In genomic region chr2:91202972-91203656, GRCm38 (mm10) we compare ENCODE assay signal across 9 mouse cellular contexts. TPM values are rescaled to one million over a fixed set of nuclear protein-coding genes. Genes with fewer than 3 reads are reported as not detected.
DNase-seq lines count a peak whose midpoint lies in the region; ATAC-seq and TF ChIP-seq lines count a peak whose summit lies in the region.
"Had no signal": no experiment of that assay in that cellular context is flagged by ENCODE, and none has a peak within 500 bp of the region (broad histone marks: within the 10 kb centered on the region; RNA-seq: fewer than 3 reads in every experiment).

No protein-coding gene starts in this region.

- no peak for TF ChIP-seq CTCF in MEL (IDR thresholded peaks at IDR 0.05 in 2 of 3, conservative IDR thresholded peaks at IDR 0.05 in 1 of 3; ENCODE audit: control insufficient read depth in 1 of 3, insufficient read depth in 1 of 3, low read depth in 2 of 3, low read length in 3 of 3, poor library complexity in 1 of 3, severe bottlenecking in 1 of 3)

- H3K36me3 ChIP-seq in heart, embryonic 16.5 days (ENCODE audit: control insufficient read depth, insufficient read depth): peaks cover 25% of the 10 kb centered on the region
- H3K36me3 ChIP-seq in MEL (ENCODE audit: control insufficient read depth in 1 of 2, insufficient read depth in 2 of 2, low read length in 2 of 2): peaks cover 0 to 9% of the 10 kb centered on the region in 2 experiments; a peak in 2 of 4 replicates
- peaks cover 40% of the 10 kb centered on the region for H3K36me3 ChIP-seq in hindbrain, embryonic 10.5 days
- peaks cover 36% of the 10 kb centered on the region for H3K36me3 ChIP-seq in midbrain, embryonic 10.5 days

- no peak for TF ChIP-seq EP300 in MEL (IDR thresholded peaks at IDR 0.05; ENCODE audit: low read depth in 1 of 2, low read length in 2 of 2)

- TF ChIP-seq POLR2A in MEL (IDR thresholded peaks at IDR 0.05; ENCODE audit: control insufficient read depth in 1 of 2, insufficient read depth in 1 of 2, low read depth in 1 of 2, low read length in 2 of 2, poor library complexity in 1 of 2): peak; percentile 32 to 63; a peak in 2 of 4 replicates

- DNase-seq in heart, adult 18-20 months: no peak
- DNase-seq in MEL (ENCODE audit: low read depth, low spot score) (no peak), MN1 (ENCODE audit: low spot score) (no peak)
- no peak for DNase-seq in hindbrain, embryonic 10.5 days (ENCODE audit: low spot score)
- no peak for DNase-seq in midbrain, embryonic 10.5 days (ENCODE audit: low spot score)
- no peak for DNase-seq in frontal cortex, adult 2 months (ENCODE audit: extremely low spot score in 1 of 2, low spot score in 1 of 2)
- no peak for DNase-seq in adrenal gland, postnatal 14 days

- peak overlapping the region; percentile 88 for H3K9ac ChIP-seq in heart, embryonic 16.5 days (ENCODE audit: low read length)
- H3K9ac ChIP-seq in MEL (ENCODE audit: control insufficient read depth, low read depth, low read length, poor library complexity, severe bottlenecking): peak overlapping the region; percentile 77

- H3K27ac ChIP-seq in heart, embryonic 16.5 days (ENCODE audit: low read length): peak overlapping the region; percentile 95
- H3K27ac ChIP-seq in MEL (ENCODE audit: control insufficient read depth, low read depth, low read length): peak overlapping the region; percentile 51
- peak overlapping the region; percentile 92 for H3K27ac ChIP-seq in hindbrain, embryonic 10.5 days
- peak overlapping the region; percentile 90 for H3K27ac ChIP-seq in midbrain, embryonic 10.5 days (replicated peaks)

- no peak for ATAC-seq in heart, embryonic 16.5 days (replicated peaks; ENCODE audit: extremely low read depth, insufficient read depth, low FRiP score)

- H3K27me3 ChIP-seq in heart, embryonic 16.5 days (ENCODE audit: control insufficient read depth, insufficient read depth, low read length): no peaks in the 10 kb centered on the region
- no peaks in the 10 kb centered on the region for H3K27me3 ChIP-seq in MEL (ENCODE audit: control insufficient read depth in 1 of 2, insufficient read depth in 2 of 2, low read length in 2 of 2)
- no peaks in the 10 kb centered on the region for H3K27me3 ChIP-seq in hindbrain, embryonic 10.5 days (ENCODE audit: insufficient read depth, poor library complexity, severe bottlenecking)
- H3K27me3 ChIP-seq in midbrain, embryonic 10.5 days (ENCODE audit: low read depth, poor library complexity, severe bottlenecking): no peaks in the 10 kb centered on the region

- peaks cover 3% of the 10 kb centered on the region; the same call in 1 of the 2 replicates for H3K79me2 ChIP-seq in MEL (ENCODE audit: control insufficient read depth, insufficient read depth, low read length, poor library complexity)

- peaks cover 13% of the 10 kb centered on the region; the same call in 1 of the 2 replicates for H3K4me1 ChIP-seq in heart, embryonic 16.5 days (ENCODE audit: control insufficient read depth, insufficient read depth, low read length)
- H3K4me1 ChIP-seq in MEL (ENCODE audit: control insufficient read depth in 1 of 2, insufficient read depth in 2 of 2, low read length in 2 of 2): peaks cover 0 to 10% of the 10 kb centered on the region in 2 experiments; a peak in 2 of 4 replicates
- peaks cover 25% of the 10 kb centered on the region for H3K4me1 ChIP-seq in hindbrain, embryonic 10.5 days (replicated peaks)
- H3K4me1 ChIP-seq in midbrain, embryonic 10.5 days: peaks cover 26% of the 10 kb centered on the region

- no peak for TF ChIP-seq RAD21 in MEL (IDR thresholded peaks at IDR 0.05; ENCODE audit: low read depth, low read length)

- WGBS in heart, embryonic 16.5 days: 13% methylated on average over 20 of the region's 20 CpGs
- 12% methylated on average over 20 of the region's 20 CpGs for WGBS in hindbrain, embryonic 10.5 days
- WGBS in midbrain, embryonic 10.5 days: 14% methylated on average over 20 of the region's 20 CpGs

- peak overlapping the region; percentile 76 for H3K4me2 ChIP-seq in heart, embryonic 16.5 days (ENCODE audit: low read depth, low read length)

- H3K9me3 ChIP-seq in heart, embryonic 16.5 days (replicated peaks; ENCODE audit: control insufficient read depth, low read length): no peaks in the 10 kb centered on the region
- no peaks in the 10 kb centered on the region for H3K9me3 ChIP-seq in MEL (replicated peaks; ENCODE audit: insufficient read depth, low read length)
- H3K9me3 ChIP-seq in hindbrain, embryonic 10.5 days: no peaks in the 10 kb centered on the region
- H3K9me3 ChIP-seq in midbrain, embryonic 10.5 days (replicated peaks): no peaks in the 10 kb centered on the region

- H3K4me3 ChIP-seq in heart, embryonic 16.5 days (ENCODE audit: low read length): peak overlapping the region; percentile 79
- H3K4me3 ChIP-seq in MEL (ENCODE audit: control insufficient read depth in 1 of 2, insufficient read depth in 1 of 2, low read depth in 2 of 2, low read length in 2 of 2): peak overlapping the region; percentile 78 to 82
- H3K4me3 ChIP-seq in hindbrain, embryonic 10.5 days: peak overlapping the region; percentile 81
- peak overlapping the region; percentile 65 for H3K4me3 ChIP-seq in midbrain, embryonic 10.5 days

TF ChIP-seq in MEL, 35 proteins besides CTCF, POLR2A, EP300 and RAD21 (continues in another document):
- TF ChIP-seq ETS1 (IDR thresholded peaks at IDR 0.05; ENCODE audit: low read depth, low read length) (no peak), NRF1 (IDR thresholded peaks at IDR 0.05; ENCODE audit: insufficient read depth, low read depth, low read length, poor library complexity, severe bottlenecking) (no peak), SMC3 (IDR thresholded peaks at IDR 0.05; ENCODE audit: low read depth, low read length) (no peak), KAT2A (conservative IDR thresholded peaks at IDR 0.05; ENCODE audit: low read depth, low read length) (no peak), TCF12 (IDR thresholded peaks at IDR 0.05; ENCODE audit: low read depth, low read length) (no peak), RCOR1 (IDR thresholded peaks at IDR 0.05; ENCODE audit: low read depth, low read length) (no peak), UBTF (IDR thresholded peaks at IDR 0.05; ENCODE audit: borderline replicate concordance, insufficient read depth, low read depth, low read length) (no peak), POLR2AphosphoS2 (IDR thresholded peaks at IDR 0.05; ENCODE audit: low read length) (no peak)

RNA-seq across cellular contexts. Expression of gene Acp2, which starts 0.4 kb away (rescaled TPM):
- polyA plus RNA-seq in heart, embryonic 16.5 days (2015; fragmentation: Nextera tagmentation; extraction: Ambion mirVana): 15.0 and 19.2 TPM in 2 replicates
- 10 to 100 TPM; 15.1 to 20.2 TPM for total RNA-seq in heart, adult 18-20 months (2021)
- 5.4 and 7.3 TPM in 2 replicates for total RNA-seq in MEL (2012; rRNA removed)
- polyA plus RNA-seq in MEL (2012; ENCODE audit: insufficient read depth in 1 of 2, insufficient read length in 2 of 2, low read depth in 1 of 2, low replicate concordance in 2 of 2, missing spikeins in 1 of 2): 10 to 100 TPM in 1 of 2 experiments, not detected in 1; 11.3 TPM
- 29.6 and 34.9 TPM in 2 replicates for polyA plus RNA-seq in hindbrain, embryonic 10.5 days (2016; fragmentation: Nextera tagmentation; extraction: Ambion mirVana)
- polyA plus RNA-seq in midbrain, embryonic 10.5 days (2016; fragmentation: Nextera tagmentation; extraction: Ambion mirVana): 28.3 and 35.3 TPM in 2 replicates
- polyA plus RNA-seq in frontal cortex, adult 2 months (2012; rRNA removed): 30.4 and 35.6 TPM in 2 replicates
- 34.4 and 39.4 TPM in 2 replicates for total RNA-seq in adrenal gland, postnatal 14 days (2021)

RNA-seq across cellular contexts. Expression of gene Nr1h3, which starts 0.5 kb away (rescaled TPM):
- polyA plus RNA-seq in heart, embryonic 16.5 days (2015; fragmentation: Nextera tagmentation; extraction: Ambion mirVana): 4.4 and 4.8 TPM in 2 replicates
- 10 to 100 TPM; 18.1 to 26.5 TPM for total RNA-seq in heart, adult 18-20 months (2021)
- 3.5 and 4.7 TPM in 2 replicates for total RNA-seq in MEL (2012; rRNA removed)
- 1 to 10 TPM in 1 of 2 experiments, not detected in 1; 6.9 TPM for polyA plus RNA-seq in MEL (2012; ENCODE audit: insufficient read depth in 1 of 2, insufficient read length in 2 of 2, low read depth in 1 of 2, low replicate concordance in 2 of 2, missing spikeins in 1 of 2)
- 2.0 and 2.1 TPM in 2 replicates for polyA plus RNA-seq in hindbrain, embryonic 10.5 days (2016; fragmentation: Nextera tagmentation; extraction: Ambion mirVana)
- 2.3 and 3.1 TPM in 2 replicates for polyA plus RNA-seq in midbrain, embryonic 10.5 days (2016; fragmentation: Nextera tagmentation; extraction: Ambion mirVana)
- polyA plus RNA-seq in frontal cortex, adult 2 months (2012; rRNA removed): 7.4 and 8.8 TPM in 2 replicates
- total RNA-seq in adrenal gland, postnatal 14 days (2021): 41.7 and 45.0 TPM in 2 replicates
- total RNA-seq: hematopoietic stem cell, adult 5-6 weeks had no signal

RNA-seq across cellular contexts. Expression of gene Madd, which starts 19.5 kb away (rescaled TPM):
- polyA plus RNA-seq in heart, embryonic 16.5 days (2015; fragmentation: Nextera tagmentation; extraction: Ambion mirVana): 5.8 and 6.1 TPM in 2 replicates
- 1 to 10 TPM; 6.0 to 6.1 TPM for total RNA-seq in heart, adult 18-20 months (2021)
- total RNA-seq in MEL (2012; rRNA removed): 15.7 and 17.5 TPM in 2 replicates
- 10 to 100 TPM in 1 of 2 experiments, not detected in 1; 27.4 TPM for polyA plus RNA-seq in MEL (2012; ENCODE audit: insufficient read depth in 1 of 2, insufficient read length in 2 of 2, low read depth in 1 of 2, low replicate concordance in 2 of 2, missing spikeins in 1 of 2)
- polyA plus RNA-seq in hindbrain, embryonic 10.5 days (2016; fragmentation: Nextera tagmentation; extraction: Ambion mirVana): 17.1 and 23.1 TPM in 2 replicates
- 16.9 and 21.2 TPM in 2 replicates for polyA plus RNA-seq in midbrain, embryonic 10.5 days (2016; fragmentation: Nextera tagmentation; extraction: Ambion mirVana)
- 142 and 155 TPM in 2 replicates for polyA plus RNA-seq in frontal cortex, adult 2 months (2012; rRNA removed)
- total RNA-seq in adrenal gland, postnatal 14 days (2021): 18.8 and 26.1 TPM in 2 replicates

RNA-seq across cellular contexts. Expression of gene Ddb2, which starts 33.7 kb away (rescaled TPM):
- 11.5 and 11.7 TPM in 2 replicates for polyA plus RNA-seq in heart, embryonic 16.5 days (2015; fragmentation: Nextera tagmentation; extraction: Ambion mirVana)
- total RNA-seq in heart, adult 18-20 months (2021): 1 to 10 TPM; 2.3 to 3.4 TPM
- total RNA-seq in MEL (2012; rRNA removed): 7.0 and 8.4 TPM in 2 replicates
- polyA plus RNA-seq in MEL (2012; ENCODE audit: insufficient read depth in 1 of 2, insufficient read length in 2 of 2, low read depth in 1 of 2, low replicate concordance in 2 of 2, missing spikeins in 1 of 2): 10 to 100 TPM in 1 of 2 experiments, not detected in 1; 12.6 TPM
- 8.3 and 10.5 TPM in 2 replicates for polyA plus RNA-seq in hindbrain, embryonic 10.5 days (2016; fragmentation: Nextera tagmentation; extraction: Ambion mirVana)
- 7.9 and 9.4 TPM in 2 replicates for polyA plus RNA-seq in midbrain, embryonic 10.5 days (2016; fragmentation: Nextera tagmentation; extraction: Ambion mirVana)
- 37.8 and 39.2 TPM in 2 replicates for polyA plus RNA-seq in frontal cortex, adult 2 months (2012; rRNA removed)
- total RNA-seq in adrenal gland, postnatal 14 days (2021): 10.0 and 12.1 TPM in 2 replicates

RNA-seq across cellular contexts. Expression of gene Pacsin3, which starts 52.6 kb away (rescaled TPM):
- 60.4 and 64.0 TPM in 2 replicates for polyA plus RNA-seq in heart, embryonic 16.5 days (2015; fragmentation: Nextera tagmentation; extraction: Ambion mirVana)
- total RNA-seq in heart, adult 18-20 months (2021): 100 to 1,000 TPM; 137 to 170 TPM
- 3.4 and 4.1 TPM in 2 replicates for total RNA-seq in MEL (2012; rRNA removed)
- polyA plus RNA-seq in MEL (2012; ENCODE audit: insufficient read depth in 1 of 2, insufficient read length in 2 of 2, low read depth in 1 of 2, low replicate concordance in 2 of 2, missing spikeins in 1 of 2): 1 to 10 TPM in 1 of 2 experiments, not detected in 1; 6.7 TPM
- 30.0 and 38.5 TPM in 2 replicates for polyA plus RNA-seq in hindbrain, embryonic 10.5 days (2016; fragmentation: Nextera tagmentation; extraction: Ambion mirVana)
- 38.9 and 40.5 TPM in 2 replicates for polyA plus RNA-seq in midbrain, embryonic 10.5 days (2016; fragmentation: Nextera tagmentation; extraction: Ambion mirVana)
- 70.8 and 81.0 TPM in 2 replicates for polyA plus RNA-seq in frontal cortex, adult 2 months (2012; rRNA removed)
- total RNA-seq in adrenal gland, postnatal 14 days (2021): 55.2 and 61.7 TPM in 2 replicates
